Mouse (Mus musculus): ENCODE measurements around the gene Rsrc1. TPM values are rescaled to one million over a fixed set of nuclear protein-coding genes. Genes with fewer than 3 reads are reported as not detected.
"Not testable (repeated sequence)": the region's sequence is repeated elsewhere in the genome, so short reads cannot be mapped to it uniquely, and the experiment has no call there.

Rsrc1 gene
- polyA plus RNA-seq, 1 experiment from 2014 or later = 9.8 TPM

DNA sequence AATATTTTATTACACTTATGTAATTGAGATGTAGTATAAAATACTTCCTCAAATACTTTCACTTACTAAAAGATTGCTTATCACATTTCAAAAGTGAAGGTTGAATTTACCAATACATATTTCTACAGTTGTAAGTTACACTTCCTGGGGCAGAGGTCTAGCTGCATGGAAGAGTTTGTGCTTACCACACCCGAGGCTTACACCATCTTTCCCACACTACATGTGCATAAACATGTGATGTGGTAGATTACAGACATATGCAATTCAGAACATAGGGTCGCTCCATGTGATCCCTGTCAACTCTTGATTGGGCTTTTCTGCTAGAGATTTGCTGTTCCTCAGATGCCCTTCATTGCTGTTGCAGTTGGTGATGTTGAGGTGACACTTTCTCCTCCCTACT, 163.8 kb downstream of the Rsrc1 start:
- no peaks in the 10 kb centered on the region for H3K9me3 ChIP-seq (replicated peaks)
- ATAC-seq (ENCODE audit: low read depth) (no peak), DNase-seq (no peak)
- H3K4me3 ChIP-seq (replicated peaks) = no peak overlapping the region
- H3K4me2 ChIP-seq = no peak overlapping the region
- H3K27me3 ChIP-seq = no peaks in the 10 kb centered on the region
- no peaks in the 10 kb centered on the region for H3K36me3 ChIP-seq
- H3K4me1 ChIP-seq (replicated peaks) = no peaks in the 10 kb centered on the region
- WGBS (ENCODE audit: insufficient replicate concordance) = 63% methylated on average over 2 of the region's 2 CpGs
- no peak overlapping the region for H3K9ac ChIP-seq
- H3K27ac ChIP-seq = no peak overlapping the region

DNA sequence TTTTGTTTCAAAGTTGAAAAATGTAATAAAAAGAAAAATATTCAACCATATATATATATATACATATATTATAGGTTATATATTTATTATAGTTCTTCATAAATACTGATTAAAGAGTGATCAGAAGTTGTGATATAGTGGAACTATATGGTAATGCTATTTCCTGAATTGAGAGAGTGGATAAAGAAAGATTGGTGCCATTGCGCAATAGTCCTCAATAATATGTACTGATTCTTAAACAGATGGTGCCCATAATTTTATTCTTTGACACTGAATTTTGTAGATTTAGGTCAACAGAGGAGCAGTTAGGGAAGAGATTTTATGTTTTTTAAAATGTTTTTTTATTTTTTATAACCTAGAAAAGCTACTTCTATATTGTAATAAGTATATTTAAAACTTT, 165.1 kb downstream of the Rsrc1 start:
- 93% methylated on average over 1 of the region's 1 CpGs for WGBS (ENCODE audit: insufficient replicate concordance)

DNA sequence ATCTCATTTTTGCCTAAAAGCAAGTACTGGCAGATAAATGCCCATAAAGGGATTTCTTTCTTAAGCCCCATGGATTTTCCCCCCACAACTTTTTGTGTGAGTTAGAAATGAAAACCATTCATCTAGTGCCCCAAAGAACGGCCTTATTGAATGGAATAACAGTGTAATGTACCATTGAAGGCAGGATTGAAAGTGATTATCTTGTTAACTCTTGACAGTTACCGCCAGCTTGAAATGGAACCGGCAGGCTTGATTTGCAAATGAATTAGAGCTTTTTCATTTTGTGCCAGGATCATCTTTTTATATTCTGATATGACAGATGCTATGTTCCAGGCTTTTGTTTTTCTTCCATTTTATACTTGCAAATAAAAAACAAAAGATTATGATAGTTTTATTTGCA, 166.1 kb downstream of the Rsrc1 start:
- Histone ChIP-seq H3K9me3 (replicated peaks) (no peaks in the 10 kb centered on the region), H3K9ac (no peak overlapping the region), H3K27ac (no peak overlapping the region), H3K27me3 (no peaks in the 10 kb centered on the region), H3K36me3 (no peaks in the 10 kb centered on the region), H3K4me3 (replicated peaks) (no peak overlapping the region), H3K4me2 (no peak overlapping the region), H3K4me1 (replicated peaks) (no peaks in the 10 kb centered on the region)
- ATAC-seq (ENCODE audit: low read depth) (no peak), DNase-seq (no peak)
- WGBS (ENCODE audit: insufficient replicate concordance) = 74% methylated on average over 3 of the region's 3 CpGs

More for the DNA sequence above, 165.1 kb downstream of the Rsrc1 start:
- H3K27ac ChIP-seq = no peak overlapping the region
- no peaks in the 10 kb centered on the region for H3K27me3 ChIP-seq
- no peak overlapping the region for H3K9ac ChIP-seq
- DNase-seq = no peak
- no peaks in the 10 kb centered on the region for H3K9me3 ChIP-seq (replicated peaks)
- no peaks in the 10 kb centered on the region for H3K4me1 ChIP-seq (replicated peaks)
- no peak for ATAC-seq (ENCODE audit: low read depth)
- H3K36me3 ChIP-seq = no peaks in the 10 kb centered on the region
- H3K4me2 ChIP-seq = no peak overlapping the region
- H3K4me3 ChIP-seq (replicated peaks) = no peak overlapping the region

DNA sequence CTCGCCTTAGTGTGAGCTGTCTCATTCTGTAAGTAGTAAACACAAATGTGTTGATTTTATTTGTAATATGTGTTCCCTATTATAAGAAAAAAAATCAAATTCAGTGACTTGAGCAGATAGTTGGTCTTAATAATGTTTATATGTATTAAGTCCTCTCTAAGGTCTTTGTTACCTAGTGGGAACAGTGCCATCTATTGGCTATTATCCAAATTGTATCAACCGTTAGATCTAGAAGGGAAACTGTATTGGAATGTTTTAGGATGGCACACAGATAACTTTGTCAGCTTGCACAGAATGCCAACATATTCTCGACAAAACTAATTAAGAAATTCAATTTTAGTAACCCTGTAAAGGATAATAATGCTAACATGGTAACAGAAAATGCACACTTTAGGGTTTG, 216.0 kb downstream of the Rsrc1 start:
- Histone ChIP-seq H3K27me3 (no peaks in the 10 kb centered on the region), H3K36me3 (no peaks in the 10 kb centered on the region), H3K27ac (no peak overlapping the region), H3K4me2 (no peak overlapping the region), H3K9ac (no peak overlapping the region), H3K4me1 (replicated peaks) (no peaks in the 10 kb centered on the region), H3K4me3 (replicated peaks) (no peak overlapping the region), H3K9me3 (replicated peaks) (no peaks in the 10 kb centered on the region)
- no peak for DNase-seq
- WGBS (ENCODE audit: insufficient replicate concordance) = 37% methylated on average over 3 of the region's 3 CpGs
- ATAC-seq (ENCODE audit: low read depth) = no peak

DNA sequence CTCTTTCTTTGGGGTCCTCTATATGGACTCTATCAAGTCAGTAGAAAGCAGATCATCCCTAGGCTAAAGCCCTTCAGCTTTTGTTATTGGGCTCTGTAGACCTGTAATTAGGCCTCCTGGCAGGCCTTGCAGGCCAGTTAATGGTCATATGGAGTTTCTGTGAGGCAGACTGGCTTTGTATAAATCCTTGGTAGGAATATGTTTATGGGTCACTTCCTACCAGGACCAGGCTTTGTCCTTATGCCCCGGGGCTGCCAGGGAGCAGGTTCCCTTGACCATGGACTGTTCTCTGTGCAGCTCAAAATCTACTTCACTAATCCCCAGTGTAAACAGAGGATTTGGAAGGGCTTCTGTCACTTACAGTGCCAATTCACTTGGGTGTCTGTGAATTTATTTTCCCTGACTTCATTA, 231.9 kb downstream of the Rsrc1 start:
- ATAC-seq (ENCODE audit: low read depth) (no peak), DNase-seq (no peak)
- Histone ChIP-seq H3K9me3 (replicated peaks) (no peaks in the 10 kb centered on the region), H3K4me3 (replicated peaks) (no peak overlapping the region), H3K9ac (no peak overlapping the region), H3K4me1 (replicated peaks) (no peaks in the 10 kb centered on the region), H3K4me2 (no peak overlapping the region), H3K36me3 (no peaks in the 10 kb centered on the region), H3K27ac (no peak overlapping the region), H3K27me3 (no peaks in the 10 kb centered on the region)
- 70% methylated on average over 1 of the region's 1 CpGs for WGBS (ENCODE audit: insufficient replicate concordance)

DNA sequence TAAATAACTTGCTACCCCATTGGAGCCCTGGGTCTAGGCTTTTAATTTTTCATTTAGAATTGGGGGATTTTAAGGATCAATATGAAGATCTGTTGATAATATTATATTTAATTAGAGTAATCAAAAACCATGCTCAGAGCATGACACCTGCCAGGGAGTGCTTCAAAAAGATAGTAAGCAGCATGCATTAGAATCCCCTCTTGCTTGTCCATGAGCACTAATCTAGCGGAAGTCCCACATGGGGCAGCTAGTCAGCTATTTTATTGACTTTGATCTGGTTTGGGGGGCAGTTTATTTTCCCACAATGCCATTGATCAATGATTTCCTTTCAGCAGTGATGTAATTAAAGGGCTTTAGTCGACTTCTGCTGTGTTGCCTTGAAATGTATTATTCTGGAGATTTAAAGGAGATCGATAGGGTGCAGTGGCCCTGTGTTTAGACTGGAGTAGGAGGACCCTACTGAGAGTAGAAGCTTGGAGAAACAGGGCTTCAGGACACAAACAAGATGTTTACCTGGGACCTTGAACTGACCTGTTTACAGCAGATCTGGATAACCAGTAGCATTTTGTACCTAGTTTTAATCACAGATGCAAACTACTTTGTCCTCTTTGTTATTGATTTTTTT, 251.5 kb downstream of the Rsrc1 start:
- no peaks in the 10 kb centered on the region for H3K9me3 ChIP-seq (replicated peaks)
- no peak overlapping the region for H3K4me2 ChIP-seq
- H3K27me3 ChIP-seq = no peaks in the 10 kb centered on the region
- DNase-seq (no peak), ATAC-seq (ENCODE audit: low read depth) (no peak)
- H3K4me1 ChIP-seq (replicated peaks) = no peaks in the 10 kb centered on the region
- H3K4me3 ChIP-seq (replicated peaks) = no peak overlapping the region
- WGBS (ENCODE audit: insufficient replicate concordance) = 60% methylated on average over 3 of the region's 3 CpGs
- H3K9ac ChIP-seq = no peak overlapping the region
- H3K27ac ChIP-seq = no peak overlapping the region
- no peaks in the 10 kb centered on the region for H3K36me3 ChIP-seq

DNA sequence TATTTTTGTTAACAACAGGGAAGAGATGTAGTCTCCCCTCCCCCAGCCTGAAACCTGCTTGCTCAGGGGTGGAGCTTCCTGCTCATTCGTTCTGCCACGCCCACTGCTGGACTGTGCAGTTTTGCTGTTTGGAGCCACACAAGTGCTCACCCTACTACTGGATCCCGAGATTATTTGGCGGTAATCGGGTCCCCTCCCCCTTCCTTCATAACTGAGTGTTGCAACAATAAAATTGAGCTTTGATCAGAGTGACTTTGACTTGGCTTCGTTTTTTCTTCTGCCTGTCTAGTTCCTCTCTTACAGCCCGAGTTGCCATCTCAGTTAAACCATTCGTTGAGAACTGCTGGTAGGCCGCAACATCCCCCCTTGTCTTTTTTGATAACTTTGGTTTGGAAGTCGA, 261.3 kb downstream of the Rsrc1 start:
- ATAC-seq (ENCODE audit: low read depth); H3K9me3 ChIP-seq (replicated peaks); H3K27me3 ChIP-seq; H3K36me3 ChIP-seq; DNase-seq; H3K4me3 ChIP-seq (replicated peaks); H3K27ac ChIP-seq; H3K4me1 ChIP-seq (replicated peaks); H3K4me2 ChIP-seq; H3K9ac ChIP-seq: not testable (repeated sequence)
- 71% methylated on average over 10 of the region's 10 CpGs for WGBS (ENCODE audit: insufficient replicate concordance)

DNA sequence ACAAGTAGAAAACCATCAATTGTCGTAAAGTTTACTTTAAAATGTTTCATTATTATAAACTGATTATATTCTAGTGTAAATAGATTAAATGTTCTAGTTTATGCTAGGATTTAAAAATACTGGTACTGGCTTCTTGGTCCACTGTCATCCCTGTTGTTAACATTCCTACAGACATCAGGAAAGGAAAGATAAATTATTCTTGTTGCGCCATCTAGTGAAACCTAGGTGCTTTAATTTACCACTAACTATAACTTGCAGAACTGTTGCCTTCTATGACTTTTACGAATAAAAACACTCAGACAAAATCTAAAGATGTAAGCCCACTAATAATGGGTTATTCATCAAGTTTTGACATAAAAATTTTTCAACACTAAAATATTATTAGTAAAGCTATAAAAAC, 286.3 kb downstream of the Rsrc1 start:
- Histone ChIP-seq H3K4me1 (replicated peaks) (no peaks in the 10 kb centered on the region), H3K27ac (no peak overlapping the region), H3K9me3 (replicated peaks) (no peaks in the 10 kb centered on the region), H3K36me3 (no peaks in the 10 kb centered on the region), H3K27me3 (no peaks in the 10 kb centered on the region), H3K4me3 (replicated peaks) (no peak overlapping the region), H3K4me2 (no peak overlapping the region), H3K9ac (no peak overlapping the region)
- no peak for DNase-seq
- 70% methylated on average over 3 of the region's 3 CpGs for WGBS (ENCODE audit: insufficient replicate concordance)
- ATAC-seq (ENCODE audit: low read depth) = no peak

DNA sequence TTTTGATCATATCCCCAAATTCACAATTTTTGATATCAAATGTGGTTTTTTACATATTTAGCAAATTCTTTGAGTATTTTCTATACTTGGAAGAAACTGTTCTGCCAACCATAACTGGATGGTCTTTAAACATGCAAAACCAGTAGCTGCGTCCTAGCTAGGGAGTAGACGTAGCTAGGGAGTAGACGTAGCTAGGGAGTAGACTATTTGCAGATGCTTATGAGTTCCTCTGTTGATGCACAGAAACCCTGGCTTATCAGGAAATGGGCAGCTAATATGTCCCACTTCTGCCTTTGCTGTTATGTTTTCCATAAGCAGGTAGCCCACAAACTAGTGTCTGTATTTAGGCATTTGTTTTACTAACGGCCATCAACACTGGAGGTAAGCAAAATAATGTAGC, 298.6 kb downstream of the Rsrc1 start:
- no peak overlapping the region for H3K9ac ChIP-seq
- no peaks in the 10 kb centered on the region for H3K36me3 ChIP-seq
- 42% methylated on average over 4 of the region's 4 CpGs for WGBS (ENCODE audit: insufficient replicate concordance)
- H3K27me3 ChIP-seq = no peaks in the 10 kb centered on the region
- H3K4me2 ChIP-seq = no peak overlapping the region; the same call in 1 of the 2 replicates
- no peak overlapping the region for H3K27ac ChIP-seq
- peak; percentile 2 for DNase-seq
- no peak overlapping the region for H3K4me3 ChIP-seq (replicated peaks)
- no peaks in the 10 kb centered on the region for H3K9me3 ChIP-seq (replicated peaks)
- peaks cover 11% of the 10 kb centered on the region for H3K4me1 ChIP-seq (replicated peaks)
- ATAC-seq (ENCODE audit: low read depth) = peak; percentile 84

DNA sequence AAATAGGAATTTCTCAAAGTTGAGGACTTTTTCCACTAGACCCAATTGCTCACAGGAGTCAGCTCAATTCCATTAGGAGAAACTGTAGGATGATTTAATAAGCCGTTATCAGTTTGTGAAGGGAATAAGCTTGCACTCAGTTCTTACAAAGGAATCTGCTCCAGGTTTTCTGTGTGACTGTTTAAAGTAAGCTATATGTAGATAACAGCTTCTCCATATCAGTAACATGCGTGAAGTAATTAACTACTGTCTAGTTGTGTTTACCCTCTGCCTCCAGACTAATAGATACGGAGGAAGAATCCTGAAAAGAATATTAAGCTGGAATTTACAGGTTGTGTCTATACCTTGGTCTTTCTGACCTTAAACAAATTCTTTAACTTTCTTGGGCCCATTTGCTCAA, 299.1 kb downstream of the Rsrc1 start:
- Histone ChIP-seq H3K4me2 (no peak overlapping the region; the same call in 1 of the 2 replicates), H3K27me3 (no peaks in the 10 kb centered on the region), H3K27ac (no peak overlapping the region), H3K9me3 (replicated peaks) (no peaks in the 10 kb centered on the region), H3K36me3 (no peaks in the 10 kb centered on the region), H3K9ac (no peak overlapping the region), H3K4me3 (replicated peaks) (no peak overlapping the region), H3K4me1 (replicated peaks) (peaks cover 11% of the 10 kb centered on the region)
- ATAC-seq (ENCODE audit: low read depth) (peak; percentile 83), DNase-seq (peak; percentile 2)
- WGBS (ENCODE audit: insufficient replicate concordance) = 37% methylated on average over 3 of the region's 3 CpGs

DNA sequence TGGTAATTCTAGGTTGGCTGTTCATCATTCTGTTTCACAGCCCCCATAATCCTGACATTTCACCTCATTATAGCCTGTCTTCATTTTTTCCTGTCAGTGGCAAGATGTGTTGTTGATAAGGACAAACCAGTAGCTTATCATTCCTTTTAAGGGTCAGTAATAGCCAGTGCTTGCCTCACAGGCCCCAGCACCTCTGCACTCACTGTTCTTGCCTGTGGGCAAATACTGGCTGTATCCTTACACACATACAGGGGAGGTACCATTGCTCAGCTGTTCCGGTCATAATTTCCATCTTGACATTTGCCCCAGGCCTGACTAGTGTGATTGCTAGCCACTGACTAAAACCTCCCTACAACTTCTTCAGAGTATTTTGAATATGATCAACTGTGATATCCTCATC, 302.8 kb downstream of the Rsrc1 start:
- no peak for ATAC-seq (ENCODE audit: low read depth)
- Histone ChIP-seq H3K4me3 (replicated peaks) (no peak overlapping the region), H3K27ac (no peak overlapping the region), H3K9me3 (replicated peaks) (no peaks in the 10 kb centered on the region), H3K4me2 (no peak overlapping the region), H3K9ac (no peak overlapping the region), H3K4me1 (replicated peaks) (peaks cover 11% of the 10 kb centered on the region), H3K27me3 (no peaks in the 10 kb centered on the region), H3K36me3 (no peaks in the 10 kb centered on the region)
- 77% methylated on average over 1 of the region's 1 CpGs for WGBS (ENCODE audit: insufficient replicate concordance)
- no peak for DNase-seq

DNA sequence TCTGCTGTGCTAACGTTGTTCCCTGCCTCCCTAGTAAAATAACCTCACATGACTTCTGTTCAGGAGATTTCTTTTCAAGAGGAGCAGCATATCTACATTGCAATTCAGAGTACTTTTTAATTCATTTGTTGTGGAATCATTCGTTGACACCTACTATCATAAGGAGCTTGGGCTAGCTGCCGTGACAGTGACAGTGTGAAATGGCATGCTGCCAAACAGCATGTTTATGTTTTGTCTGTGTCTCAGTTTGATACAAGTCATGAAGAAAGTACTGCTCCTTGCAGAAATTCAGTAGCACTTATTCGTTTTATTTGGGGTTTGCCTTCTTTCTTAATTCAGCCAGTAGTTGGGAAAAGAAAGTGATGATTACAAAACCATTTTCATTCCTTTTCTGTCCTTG, 303.7 kb downstream of the Rsrc1 start:
- H3K4me3 ChIP-seq (replicated peaks) = no peak overlapping the region
- no peaks in the 10 kb centered on the region for H3K9me3 ChIP-seq (replicated peaks)
- H3K9ac ChIP-seq = no peak overlapping the region
- H3K4me2 ChIP-seq = no peak overlapping the region
- H3K27ac ChIP-seq = no peak overlapping the region
- H3K27me3 ChIP-seq = no peaks in the 10 kb centered on the region
- ATAC-seq (ENCODE audit: low read depth) (no peak), DNase-seq (no peak)
- 62% methylated on average over 4 of the region's 4 CpGs for WGBS (ENCODE audit: insufficient replicate concordance)
- H3K4me1 ChIP-seq (replicated peaks) = peaks cover 9% of the 10 kb centered on the region
- H3K36me3 ChIP-seq = no peaks in the 10 kb centered on the region

Measured in liver, embryonic 13.5 days (tissue).